23 mouse cellular contexts compared by ENCODE assay signal in genomic region chr8:79379971-79380370, GRCm38 (mm10). TPM values are rescaled to one million over a fixed set of nuclear protein-coding genes. Genes with fewer than 3 reads are reported as not detected.
DNase-seq lines count a peak whose midpoint lies in the region; ATAC-seq and TF ChIP-seq lines count a peak whose summit lies in the region.
"Had no signal": no experiment of that assay in that cellular context is flagged by ENCODE, and none has a peak within 500 bp of the region (broad histone marks: within the 10 kb centered on the region; RNA-seq: fewer than 3 reads in every experiment).

No protein-coding gene starts in this region.

- no peak for ATAC-seq in kidney, embryonic 14.5 days (ENCODE audit: low FRiP score, low TSS enrichment)
- ATAC-seq: activated CD4-positive, CD25-positive, alpha-beta regulatory T cell, adult 4 months; forebrain, postnatal 0 days; hindbrain, embryonic 16.5 days; intestine, embryonic 15.5 days had no signal

- peaks cover 16% of the 10 kb centered on the region for H3K4me1 ChIP-seq in kidney, adult 2 months (ENCODE audit: control insufficient read depth, insufficient read depth, low read length)
- H3K4me1 ChIP-seq in kidney, embryonic 14.5 days (ENCODE audit: control insufficient read depth, insufficient read depth, low read length): peaks cover 20% of the 10 kb centered on the region
- peaks cover 35% of the 10 kb centered on the region for H3K4me1 ChIP-seq in brown adipose tissue, adult 24 weeks (ENCODE audit: control insufficient read depth, insufficient read depth, insufficient read length, low read length)

- H3K4me2 ChIP-seq in kidney, embryonic 14.5 days (replicated peaks; ENCODE audit: low read depth, low read length): no peak overlapping the region
- H3K4me2 ChIP-seq: heart, embryonic 13.5 days; hindbrain, embryonic 13.5 days; intestine, embryonic 15.5 days had no signal

- no peak for TF ChIP-seq POLR2A in kidney, adult 2 months (IDR thresholded peaks at IDR 0.05; ENCODE audit: low read depth, low read length)

- no peaks in the 10 kb centered on the region for H3K27me3 ChIP-seq in kidney, adult 2 months (replicated peaks; ENCODE audit: control insufficient read depth, insufficient read depth, low read length)
- no peaks in the 10 kb centered on the region for H3K27me3 ChIP-seq in kidney, embryonic 14.5 days (ENCODE audit: control insufficient read depth, insufficient read depth, low read length)
- H3K27me3 ChIP-seq: heart, embryonic 13.5 days; hindbrain, embryonic 13.5 days; intestine, embryonic 15.5 days had no signal

- H3K4me3 ChIP-seq in kidney, adult 2 months (ENCODE audit: insufficient read depth, low read depth, low read length): no peak overlapping the region
- H3K4me3 ChIP-seq in kidney, embryonic 14.5 days (ENCODE audit: low read length): no peak overlapping the region
- H3K4me3 ChIP-seq in brown adipose tissue, adult 24 weeks (ENCODE audit: insufficient read depth, low read depth, low read length): no peak overlapping the region
- H3K4me3 ChIP-seq: forebrain, embryonic 10.5 days; gastrocnemius, adult 2 months; heart, embryonic 13.5 days; hindbrain, embryonic 13.5 days; intestine, embryonic 15.5 days had no signal

- H3K27ac ChIP-seq in kidney, adult 2 months (ENCODE audit: insufficient read depth, low read depth, low read length): no peak overlapping the region
- no peak overlapping the region for H3K27ac ChIP-seq in kidney, embryonic 14.5 days (ENCODE audit: low read depth, low read length)
- H3K27ac ChIP-seq in brown adipose tissue, adult 24 weeks (replicated peaks; ENCODE audit: low read depth, low read length): peak overlapping the region; percentile 76; the same call in 1 of the 2 replicates
- H3K27ac ChIP-seq: forebrain, embryonic 10.5 days; heart, embryonic 13.5 days; hindbrain, embryonic 13.5 days; intestine, embryonic 15.5 days had no signal

- TF ChIP-seq CTCF in kidney, adult 2 months (conservative IDR thresholded peaks at IDR 0.05; ENCODE audit: insufficient read depth, insufficient read length, low read depth, low read length): no peak

- H3K9ac ChIP-seq in kidney, embryonic 14.5 days (ENCODE audit: low read depth, low read length): no peak overlapping the region
- H3K9ac ChIP-seq: forebrain, postnatal 0 days; heart, embryonic 13.5 days; hindbrain, embryonic 13.5 days; intestine, embryonic 15.5 days had no signal

- 53% methylated on average over 14 of the region's 14 CpGs for WGBS in kidney, adult 2 months
- WGBS in kidney, embryonic 14.5 days: 66% methylated on average over 14 of the region's 14 CpGs

- H3K9me3 ChIP-seq in kidney, embryonic 14.5 days (ENCODE audit: control insufficient read depth, low read length): no peaks in the 10 kb centered on the region
- H3K9me3 ChIP-seq: forebrain, embryonic 10.5 days; heart, embryonic 13.5 days; hindbrain, embryonic 13.5 days; intestine, embryonic 15.5 days had no signal

- peak; percentile 17 for DNase-seq in embryo, embryonic 11 days
- DNase-seq in embryo, embryonic 10.5 days (ENCODE audit: low spot score): no peak
- peak; percentile 48 for DNase-seq in kidney, adult 2 months
- no peak for DNase-seq in thymus, adult 18-20 months
- DNase-seq: adrenal gland, adult 8-10 months; adrenal gland, postnatal 25 days; cerebellum, adult 18-20 months; cerebellum, adult 9-10 months; cerebellum, postnatal 14 days; forebrain, postnatal 0 days; gastrocnemius, adult 2 months; gastrocnemius, postnatal 14 days; heart, adult 18-20 months; heart, postnatal 14 days; heart, postnatal 4 days had no signal

- H3K36me3 ChIP-seq in kidney, adult 2 months (ENCODE audit: control insufficient read depth, insufficient read depth, low read length): no peaks in the 10 kb centered on the region
- H3K36me3 ChIP-seq in kidney, embryonic 14.5 days (ENCODE audit: control insufficient read depth, insufficient read depth, low read length): no peaks in the 10 kb centered on the region
- H3K36me3 ChIP-seq: intestine, embryonic 15.5 days had no signal

RNA-seq across cellular contexts. Expression of gene Smad1, which starts 19.3 kb away (rescaled TPM):
- polyA plus RNA-seq in kidney, adult 2 months (2012; rRNA removed): 20.8 and 21.7 TPM in 2 replicates
- polyA plus RNA-seq in kidney, embryonic 14.5 days (2014; fragmentation: Nextera tagmentation; extraction: Ambion mirVana): 34.5 and 50.3 TPM in 2 replicates
- polyA plus RNA-seq in brown adipose tissue, adult 24 weeks (2012; ENCODE audit: insufficient read depth, insufficient read length, missing spikeins): 6.3 and 7.1 TPM in 2 replicates

Comparison
In these comparisons a context has a peak if more than half of its experiments do, and no peak if none do; other contexts are left out.
1. DNase-seq: peak in embryo, embryonic 11 days (single experiment) and kidney, adult 2 months (single experiment); none in embryo, embryonic 10.5 days (single experiment) and thymus, adult 18-20 months (0 of 2).